Mouse (Mus musculus): ENCODE measurements around the gene Rab26. TPM values are rescaled to one million over a fixed set of nuclear protein-coding genes. Genes with fewer than 3 reads are reported as not detected.

Rab26 gene
- 10 to 100 TPM; 72.9 to 76.8 TPM for total RNA-seq (2021)

- no peak for DNase-seq
These were observed at the start of gene Rab26 for GRCm38 (mm10) chr17:24534160-24534718. Gene Rab26, minus strand, starts transcription at chr17:24534210.

- DNase-seq = no peak
These were observed 46.3 kb upstream of the Rab26 start for GRCm38 (mm10) chr17:24580287-24580686.

- DNase-seq = no peak
These were observed 45.5 kb upstream of the Rab26 start for GRCm38 (mm10) chr17:24579532-24579931.

GRCm38 (mm10) chr17:24573811-24574210, 39.8 kb upstream of the Rab26 start:
- no peak for DNase-seq

- no peak for DNase-seq
These were observed 38.7 kb upstream of the Rab26 start for GRCm38 (mm10) chr17:24572651-24573245.

- no peak for DNase-seq
These were observed 35.8 kb upstream of the Rab26 start for GRCm38 (mm10) chr17:24569837-24570236.

- no peak for DNase-seq
These were observed 33.2 kb upstream of the Rab26 start for GRCm38 (mm10) chr17:24567034-24567779.

- no peak for DNase-seq
These were observed 31.8 kb upstream of the Rab26 start for GRCm38 (mm10) chr17:24565792-24566191.

- DNase-seq = no peak
These were observed 31.1 kb upstream of the Rab26 start for GRCm38 (mm10) chr17:24565092-24565491.

GRCm38 (mm10) chr17:24564422-24564821, 30.4 kb upstream of the Rab26 start:
- DNase-seq = no peak

- no peak for DNase-seq
These were observed 29.6 kb upstream of the Rab26 start for GRCm38 (mm10) chr17:24563638-24564037.

GRCm38 (mm10) chr17:24561592-24561991, 27.6 kb upstream of the Rab26 start:
- DNase-seq = no peak

- DNase-seq = no peak
These were observed 26.5 kb upstream of the Rab26 start for GRCm38 (mm10) chr17:24560301-24561028.

GRCm38 (mm10) chr17:24559146-24559545, 25.1 kb upstream of the Rab26 start:
- DNase-seq = no peak

GRCm38 (mm10) chr17:24558600-24559099, 24.6 kb upstream of the Rab26 start:
- no peak for DNase-seq

GRCm38 (mm10) chr17:24557091-24557490, 23.1 kb upstream of the Rab26 start:
- no peak for DNase-seq

- no peak for DNase-seq
These were observed 17.0 kb upstream of the Rab26 start for GRCm38 (mm10) chr17:24551050-24551444.

GRCm38 (mm10) chr17:24550416-24551049, 16.5 kb upstream of the Rab26 start:
- peak; percentile 78 to 81 for DNase-seq

- DNase-seq = peak; percentile 98 to 99
These were observed 15.8 kb upstream of the Rab26 start, which contains the start of gene Pkd1 for GRCm38 (mm10) chr17:24549618-24550415. Gene Pkd1, plus strand, starts transcription at chr17:24549834.

GRCm38 (mm10) chr17:24548921-24549617, 15.1 kb upstream of the Rab26 start:
- no peak for DNase-seq

- no peak for DNase-seq
These were observed 14.4 kb upstream of the Rab26 start for GRCm38 (mm10) chr17:24548435-24548834.

All from layer of hippocampus, postnatal 36 days (tissue).